8 mouse cellular contexts compared by ENCODE assay signal in the genomic region with DNA sequence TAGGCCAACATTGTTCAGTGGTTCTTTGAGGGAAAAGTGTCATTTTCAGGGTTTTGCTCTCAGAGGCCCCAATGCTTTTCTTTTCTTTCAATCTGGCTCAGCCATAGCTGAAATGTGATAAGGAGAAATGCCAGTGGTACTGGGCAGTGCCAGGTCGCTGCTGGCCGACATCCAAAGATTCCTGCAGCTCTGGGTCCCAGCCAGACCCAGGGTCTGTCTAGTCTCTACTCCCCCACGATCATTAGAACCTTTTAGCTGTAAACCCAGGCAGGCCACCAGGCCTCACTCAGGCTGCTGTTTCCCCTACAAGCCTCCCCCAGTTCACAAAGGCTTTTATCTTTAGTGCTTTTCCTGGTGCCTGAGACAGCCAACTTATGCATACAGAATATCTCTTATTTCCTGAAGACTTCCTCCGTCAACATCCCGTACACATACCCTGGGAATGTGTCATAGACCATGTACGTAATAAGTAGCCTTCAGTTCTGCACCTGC. TPM values are rescaled to one million over a fixed set of nuclear protein-coding genes. Genes with fewer than 3 reads are reported as not detected.
DNase-seq lines count a peak whose midpoint lies in the region; ATAC-seq and TF ChIP-seq lines count a peak whose summit lies in the region.

No protein-coding gene starts in this region.

- peak; percentile 46 for DNase-seq in kidney, adult 2 months
- DNase-seq in kidney, adult 11 months: no peak
- DNase-seq in adrenal gland, adult 2 months: peak; percentile 80
- peak; percentile 56 for DNase-seq in lung, postnatal 14 days
- DNase-seq in right cerebral cortex, adult 2 months (ENCODE audit: low spot score in 2 of 2): no peak

- peak overlapping the region; percentile 38 for H3K27ac ChIP-seq in kidney, adult 2 months (ENCODE audit: insufficient read depth, low read depth, low read length)
- H3K27ac ChIP-seq in embryonic facial prominence, embryonic 15.5 days (replicated peaks): peak overlapping the region; percentile 60
- peak overlapping the region; percentile 54 for H3K27ac ChIP-seq in hindbrain, embryonic 15.5 days (replicated peaks)

- no peak overlapping the region for H3K4me2 ChIP-seq in embryonic facial prominence, embryonic 15.5 days (replicated peaks)
- no peak overlapping the region for H3K4me2 ChIP-seq in hindbrain, embryonic 15.5 days

- H3K27me3 ChIP-seq in kidney, adult 2 months (replicated peaks; ENCODE audit: control insufficient read depth, insufficient read depth, low read length): no peaks in the 10 kb centered on the region
- H3K27me3 ChIP-seq in embryonic facial prominence, embryonic 15.5 days: no peaks in the 10 kb centered on the region
- H3K27me3 ChIP-seq in hindbrain, embryonic 15.5 days: no peaks in the 10 kb centered on the region

- 40% methylated on average over 6 of the region's 6 CpGs for WGBS in kidney, adult 2 months
- WGBS in embryonic facial prominence, embryonic 15.5 days: 56% methylated on average over 6 of the region's 6 CpGs
- WGBS in hindbrain, embryonic 15.5 days: 63% methylated on average over 6 of the region's 6 CpGs

- H3K4me1 ChIP-seq in kidney, adult 2 months (ENCODE audit: control insufficient read depth, insufficient read depth, low read length): peaks cover 10% of the 10 kb centered on the region
- H3K4me1 ChIP-seq in embryonic facial prominence, embryonic 15.5 days: peaks cover 49% of the 10 kb centered on the region
- peaks cover 33% of the 10 kb centered on the region for H3K4me1 ChIP-seq in hindbrain, embryonic 15.5 days (replicated peaks)

- TF ChIP-seq POLR2A in kidney, adult 2 months (IDR thresholded peaks at IDR 0.05; ENCODE audit: low read depth, low read length): no peak

- H3K4me3 ChIP-seq in kidney, adult 2 months (ENCODE audit: insufficient read depth, low read depth, low read length): no peak overlapping the region
- no peak overlapping the region for H3K4me3 ChIP-seq in embryonic facial prominence, embryonic 15.5 days (replicated peaks)
- H3K4me3 ChIP-seq in hindbrain, embryonic 15.5 days: no peak overlapping the region

- H3K9me3 ChIP-seq in embryonic facial prominence, embryonic 15.5 days (replicated peaks): no peaks in the 10 kb centered on the region
- no peaks in the 10 kb centered on the region for H3K9me3 ChIP-seq in hindbrain, embryonic 15.5 days

- 0 out of 2 replicates have a peak, but pooled peaks cover 2% of the 10 kb centered on the region for H3K36me3 ChIP-seq in kidney, adult 2 months (ENCODE audit: control insufficient read depth, insufficient read depth, low read length)
- no peaks in the 10 kb centered on the region for H3K36me3 ChIP-seq in embryonic facial prominence, embryonic 15.5 days
- no peaks in the 10 kb centered on the region for H3K36me3 ChIP-seq in hindbrain, embryonic 15.5 days

- H3K9ac ChIP-seq in embryonic facial prominence, embryonic 15.5 days: no peak overlapping the region
- no peak overlapping the region for H3K9ac ChIP-seq in hindbrain, embryonic 15.5 days

- no peak for TF ChIP-seq CTCF in kidney, adult 2 months (conservative IDR thresholded peaks at IDR 0.05; ENCODE audit: insufficient read depth, insufficient read length, low read depth, low read length)

- ATAC-seq in embryonic facial prominence, embryonic 15.5 days (ENCODE audit: insufficient number of reproducible peaks, low FRiP score, low TSS enrichment, low read depth): no peak
- no peak for ATAC-seq in hindbrain, embryonic 15.5 days (ENCODE audit: low FRiP score, low read depth)
- ATAC-seq in megakaryocyte progenitor cell, adult 5-6 weeks (replicated peaks; ENCODE audit: poor library complexity): no peak

RNA-seq across cellular contexts. Expression of a gene that starts 26.4 kb away (rescaled TPM):
- polyA plus RNA-seq in kidney, adult 2 months (2012; rRNA removed): 1.4 and 2.0 TPM in 2 replicates
- total RNA-seq in adrenal gland, adult 2 months (2021): 1 to 10 TPM; 3.7 to 7.1 TPM
- polyA plus RNA-seq in adrenal gland, adult 2 months (2012; rRNA removed): 1.4 and 1.8 TPM in 2 replicates
- polyA plus RNA-seq in embryonic facial prominence, embryonic 15.5 days (2015; fragmentation: Nextera tagmentation; extraction: Ambion mirVana): 3.6 and 4.1 TPM in 2 replicates
- 0.08 and 0.22 TPM in 2 replicates for polyA plus RNA-seq in hindbrain, embryonic 15.5 days (2015; fragmentation: Nextera tagmentation; extraction: Ambion mirVana)
- not detected in 2 replicates for total RNA-seq in megakaryocyte progenitor cell, adult 5-6 weeks (2015)
- not detected in 2 replicates for total RNA-seq in megakaryocyte progenitor cell, adult 5-6 weeks (2017)

RNA-seq across cellular contexts. Expression of a gene that starts 42.8 kb away (rescaled TPM):
- 18.6 and 20.0 TPM in 2 replicates for polyA plus RNA-seq in kidney, adult 2 months (2012; rRNA removed)
- 10 to 100 TPM; 41.4 to 44.4 TPM for total RNA-seq in adrenal gland, adult 2 months (2021)
- 20.0 and 28.9 TPM in 2 replicates for polyA plus RNA-seq in adrenal gland, adult 2 months (2012; rRNA removed)
- 20.0 and 24.3 TPM in 2 replicates for polyA plus RNA-seq in embryonic facial prominence, embryonic 15.5 days (2015; fragmentation: Nextera tagmentation; extraction: Ambion mirVana)
- polyA plus RNA-seq in hindbrain, embryonic 15.5 days (2015; fragmentation: Nextera tagmentation; extraction: Ambion mirVana): 18.6 and 20.2 TPM in 2 replicates
- 15.8 and 20.6 TPM in 2 replicates for total RNA-seq in megakaryocyte progenitor cell, adult 5-6 weeks (2015)
- total RNA-seq in megakaryocyte progenitor cell, adult 5-6 weeks (2017): 23.1 and 24.2 TPM in 2 replicates

Comparison
In these comparisons a context has a peak if more than half of its experiments do, and no peak if none do; other contexts are left out.
1. DNase-seq: peak in kidney, adult 2 months (single experiment), adrenal gland, adult 2 months (single experiment) and lung, postnatal 14 days (single experiment); none in kidney, adult 11 months (single experiment) and right cerebral cortex, adult 2 months (0 of 2).
2. Peak in every context shown above with its lines, with median percentiles within 50 percentile points of each other: H3K27ac ChIP-seq.